Mouse (Mus musculus) liver, embryonic 11.5 days (tissue): ENCODE measurements around the gene Pitpna. TPM values are rescaled to one million over a fixed set of nuclear protein-coding genes. Genes with fewer than 3 reads are reported as not detected.
"Not testable (repeated sequence)": the region's sequence is repeated elsewhere in the genome, so short reads cannot be mapped to it uniquely, and the experiment has no call there.

Experiments used
- ATAC-seq: fragments of 200-750 bp; cut with Nextera tagmentation; replicated peaks from 2 replicates; pipeline ENCODE4 v1.8.0; 2017; ENCODE audit warnings: moderate number of reproducible peaks, mild to moderate bottlenecking, moderate TSS enrichment, moderate library complexity; ENCODE audit not compliant: low FRiP score
- DNase-seq: peaks from one replicate; pipeline ENCODE4 v3.0.0-alpha.2; 2017; ENCODE audit warnings: low spot score
- H3K27ac ChIP-seq: fragments of 300-500 bp; sonication (generic); 2 replicates; pipeline ENCODE4 v1.5.1; 2014; ENCODE audit warnings: mild to moderate bottlenecking, low read depth, low read length, control low read depth
- H3K27me3 ChIP-seq: fragments of 300-500 bp; sonication (generic); replicated peaks from 2 replicates; pipeline ENCODE4 v1.6.1; 2014; ENCODE audit warnings: low read length, mixed read lengths; ENCODE audit not compliant: control insufficient read depth, insufficient read depth
- H3K36me3 ChIP-seq: fragments of 300-500 bp; sonication (generic); 2 replicates; pipeline ENCODE4 v1.6.1; 2014; ENCODE audit warnings: mild to moderate bottlenecking, low read length, moderate library complexity, mixed read lengths; ENCODE audit not compliant: control insufficient read depth, insufficient read depth
- H3K4me1 ChIP-seq: fragments of 300-500 bp; sonication (generic); replicated peaks from 2 replicates; pipeline ENCODE4 v1.6.1; 2014; ENCODE audit warnings: low read length, mixed read lengths; ENCODE audit not compliant: control insufficient read depth, insufficient read depth
- H3K4me2 ChIP-seq: fragments of 300-500 bp; sonication (generic); 2 replicates; pipeline ENCODE4 v1.6.1; 2014; ENCODE audit warnings: mild to moderate bottlenecking, control low read depth, moderate library complexity
- H3K4me3 ChIP-seq: fragments of 300-500 bp; sonication (generic); 2 replicates; pipeline ENCODE4 v1.5.1; 2014; ENCODE audit warnings: low read depth, low read length, control low read depth
- H3K9ac ChIP-seq: fragments of 300-500 bp; sonication (generic); 2 replicates; pipeline ENCODE4 v1.6.1; 2014; ENCODE audit warnings: low read depth, low read length, control low read depth
- H3K9me3 ChIP-seq: fragments of 300-500 bp; sonication (generic); 2 replicates; pipeline ENCODE4 v1.6.1; 2016; ENCODE audit warnings: low read length, inconsistent platforms, mixed read lengths; ENCODE audit not compliant: control insufficient read depth
- WGBS: fragments of 180-500 bp; shearing (Covaris S2); extraction: QIAGEN DNeasy Blood & Tissue Kit; methylation state at CpG from one replicate; pipeline ENCODE4 v1.1.7; 2014; 5-methylcytosine and 5-hydroxymethylcytosine counted together
- polyA plus RNA-seq: library from polyadenylated mRNA; unstranded; fragments of >200 nt; fragmentation: Nextera tagmentation; extraction: Ambion mirVana; gene quantifications from 2 replicates; pipeline ENCODE4 v1.2.1, GENCODE M21; 2014

Pitpna gene
- polyA plus RNA-seq, 1 experiment from 2014 or later: 63.2 TPM

- Histone ChIP-seq H3K4me1 (peaks cover 6% of the 10 kb centered on the region; the same call in 1 of the 2 replicates), H3K27me3 (no peaks in the 10 kb centered on the region), H3K4me3 (no peak overlapping the region), H3K9ac (no peak overlapping the region), H3K36me3 (peaks cover 32% of the 10 kb centered on the region), H3K27ac (no peak overlapping the region), H3K4me2 (no peak overlapping the region), H3K9me3 (no peaks in the 10 kb centered on the region)
- no peak for DNase-seq
- 89% methylated on average over 2 of the region's 2 CpGs for WGBS
- ATAC-seq: no peak
These were observed 7.5 kb downstream of the Pitpna start for GRCm38 (mm10) chr11:75595404-75595803.

GRCm38 (mm10) chr11:75595816-75596215 lies 7.9 kb downstream of the Pitpna start:
- ATAC-seq (no peak), DNase-seq (no peak)
- peaks cover 36% of the 10 kb centered on the region for H3K36me3 ChIP-seq
- H3K4me2 ChIP-seq: no peak overlapping the region
- H3K9ac ChIP-seq: no peak overlapping the region
- no peak overlapping the region for H3K27ac ChIP-seq
- no peaks in the 10 kb centered on the region for H3K9me3 ChIP-seq
- WGBS: 81% methylated on average over 7 of the region's 7 CpGs
- peaks cover 6% of the 10 kb centered on the region; the same call in 1 of the 2 replicates for H3K4me1 ChIP-seq
- H3K27me3 ChIP-seq: no peaks in the 10 kb centered on the region
- no peak overlapping the region for H3K4me3 ChIP-seq

GRCm38 (mm10) chr11:75596726-75597255 lies 8.9 kb downstream of the Pitpna start:
- H3K27ac ChIP-seq: no peak overlapping the region
- H3K4me3 ChIP-seq: no peak overlapping the region
- DNase-seq (no peak), ATAC-seq (no peak)
- no peak overlapping the region for H3K9ac ChIP-seq
- peaks cover 45% of the 10 kb centered on the region for H3K36me3 ChIP-seq
- peaks cover 5% of the 10 kb centered on the region; the same call in 1 of the 2 replicates for H3K4me1 ChIP-seq
- no peaks in the 10 kb centered on the region for H3K9me3 ChIP-seq
- WGBS: 78% methylated on average over 3 of the region's 3 CpGs
- no peak overlapping the region for H3K4me2 ChIP-seq
- no peaks in the 10 kb centered on the region for H3K27me3 ChIP-seq

GRCm38 (mm10) chr11:75598004-75598403 lies 10.1 kb downstream of the Pitpna start:
- H3K4me3 ChIP-seq: no peak overlapping the region
- peaks cover 41% of the 10 kb centered on the region for H3K36me3 ChIP-seq
- no peak overlapping the region for H3K4me2 ChIP-seq
- H3K27me3 ChIP-seq: no peaks in the 10 kb centered on the region
- ATAC-seq (no peak), DNase-seq (no peak)
- H3K27ac ChIP-seq: no peak overlapping the region
- H3K9me3 ChIP-seq: no peaks in the 10 kb centered on the region
- peaks cover 3% of the 10 kb centered on the region; the same call in 1 of the 2 replicates for H3K4me1 ChIP-seq
- H3K9ac ChIP-seq: no peak overlapping the region
- 96% methylated on average over 6 of the region's 6 CpGs for WGBS

- ATAC-seq, H3K9me3 ChIP-seq, H3K9ac ChIP-seq, H3K27me3 ChIP-seq, H3K4me1 ChIP-seq, H3K4me3 ChIP-seq, H3K4me2 ChIP-seq, H3K27ac ChIP-seq, DNase-seq: not testable (repeated sequence)
- peaks cover 42% of the 10 kb centered on the region for H3K36me3 ChIP-seq
- WGBS: 94% methylated on average over 17 of the region's 17 CpGs
These were observed 11.9 kb downstream of the Pitpna start for GRCm38 (mm10) chr11:75599802-75600201.

- 82% methylated on average over 5 of the region's 5 CpGs for WGBS
- Histone ChIP-seq H3K9me3 (no peaks in the 10 kb centered on the region), H3K9ac (no peak overlapping the region), H3K27ac (no peak overlapping the region), H3K4me1 (peaks cover 4% of the 10 kb centered on the region), H3K36me3 (peaks cover 39% of the 10 kb centered on the region), H3K4me2 (no peak overlapping the region), H3K27me3 (no peaks in the 10 kb centered on the region), H3K4me3 (no peak overlapping the region)
- no peak for DNase-seq
- ATAC-seq: no peak
These were observed 16.9 kb downstream of the Pitpna start for GRCm38 (mm10) chr11:75604826-75605225.

- H3K4me1 ChIP-seq: peaks cover 4% of the 10 kb centered on the region
- H3K36me3 ChIP-seq: peaks cover 38% of the 10 kb centered on the region
- no peak overlapping the region for H3K9ac ChIP-seq
- no peak overlapping the region for H3K4me2 ChIP-seq
- H3K27ac ChIP-seq: no peak overlapping the region
- no peak overlapping the region for H3K4me3 ChIP-seq
- ATAC-seq (no peak), DNase-seq (no peak)
- 40% methylated on average over 1 of the region's 1 CpGs for WGBS
- no peaks in the 10 kb centered on the region for H3K27me3 ChIP-seq
- no peaks in the 10 kb centered on the region for H3K9me3 ChIP-seq
These were observed 17.4 kb downstream of the Pitpna start for GRCm38 (mm10) chr11:75605318-75605717.

- H3K36me3 ChIP-seq: peaks cover 16% of the 10 kb centered on the region
- no peak overlapping the region for H3K9ac ChIP-seq
- DNase-seq: no peak
- no peaks in the 10 kb centered on the region for H3K27me3 ChIP-seq
- no peak overlapping the region for H3K27ac ChIP-seq
- no peak overlapping the region for H3K4me2 ChIP-seq
- no peak for ATAC-seq
- no peaks in the 10 kb centered on the region for H3K9me3 ChIP-seq
- no peak overlapping the region for H3K4me3 ChIP-seq
- WGBS: 89% methylated on average over 5 of the region's 5 CpGs
- peaks cover 4% of the 10 kb centered on the region for H3K4me1 ChIP-seq
These were observed 20.9 kb downstream of the Pitpna start for GRCm38 (mm10) chr11:75608776-75609175.

GRCm38 (mm10) chr11:75610021-75610420 lies 22.1 kb downstream of the Pitpna start:
- H3K4me3 ChIP-seq: no peak overlapping the region
- no peak for ATAC-seq
- H3K9me3 ChIP-seq: no peaks in the 10 kb centered on the region
- peaks cover 4% of the 10 kb centered on the region for H3K4me1 ChIP-seq
- WGBS: 84% methylated on average over 2 of the region's 2 CpGs
- H3K27me3 ChIP-seq: no peaks in the 10 kb centered on the region
- H3K9ac ChIP-seq: no peak overlapping the region
- no peak for DNase-seq
- H3K36me3 ChIP-seq: peaks cover 16% of the 10 kb centered on the region
- no peak overlapping the region for H3K27ac ChIP-seq
- H3K4me2 ChIP-seq: no peak overlapping the region
